Mouse (Mus musculus): Measurements from ENCODE around the gene Slc1a4.

- TF ChIP-seq EP300 (IDR thresholded peaks at IDR 0.05; ENCODE audit: low read depth) = no peak
- TF ChIP-seq CTCF (IDR thresholded peaks at IDR 0.05; ENCODE audit: low read depth) = no peak
Observed at GRCm38 (mm10) chr11:20277106-20277505, 55.4 kb downstream of the Slc1a4 start.

Measured in liver, embryonic 14.5 days (tissue).